Mouse (Mus musculus) embryo, embryonic 10 days (tissue): Measurements from ENCODE around the gene Col19a1.
"Not testable (repeated sequence)": the region's sequence is repeated elsewhere in the genome, so short reads cannot be mapped to it uniquely, and the experiment has no call there.

Experiments used
- DNase-seq: peaks from one replicate; pipeline ENCODE4 v3.0.0-alpha.2; 2015; ENCODE audit warnings: low spot score

The Col19a1 gene

GRCm38 (mm10) chr1:24587141-24587541, at the start of gene Col19a1:
Gene Col19a1 (minus strand): TSS chr1:24587472.
- DNase-seq: peak; percentile 49

DNA sequence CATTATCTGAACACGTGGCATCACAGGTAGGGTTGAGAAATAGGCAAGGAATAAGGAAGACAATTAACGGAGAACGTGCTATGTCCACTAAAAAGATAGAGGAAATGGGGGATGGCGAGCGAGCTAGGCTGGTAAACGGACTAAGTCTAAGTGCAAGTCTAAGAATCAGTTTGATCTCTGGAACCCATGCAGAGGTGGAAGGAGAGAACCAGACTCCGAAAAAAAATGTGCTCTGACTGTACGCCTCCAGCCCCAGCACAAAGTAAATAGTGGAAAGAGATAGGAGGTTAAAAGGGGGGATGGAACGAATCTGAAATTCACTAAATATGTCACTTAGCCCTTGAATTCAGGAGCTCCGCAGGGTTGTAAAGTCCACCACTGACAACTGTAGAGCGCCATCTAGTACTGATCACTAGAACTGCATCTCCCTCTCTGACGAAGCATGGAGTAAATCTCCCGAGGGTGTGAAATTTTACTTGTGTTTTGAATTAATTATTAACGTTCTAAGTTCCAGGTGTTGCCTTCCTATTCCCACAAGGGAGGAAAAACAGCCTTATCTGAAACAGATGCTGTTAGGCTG, 46.4 kb upstream of the Col19a1 start:
- DNase-seq: peak; percentile 73

- DNase-seq: not testable (repeated sequence)
These were observed 25.3 kb upstream of the Col19a1 start for GRCm38 (mm10) chr1:24612556-24612955.

DNA sequence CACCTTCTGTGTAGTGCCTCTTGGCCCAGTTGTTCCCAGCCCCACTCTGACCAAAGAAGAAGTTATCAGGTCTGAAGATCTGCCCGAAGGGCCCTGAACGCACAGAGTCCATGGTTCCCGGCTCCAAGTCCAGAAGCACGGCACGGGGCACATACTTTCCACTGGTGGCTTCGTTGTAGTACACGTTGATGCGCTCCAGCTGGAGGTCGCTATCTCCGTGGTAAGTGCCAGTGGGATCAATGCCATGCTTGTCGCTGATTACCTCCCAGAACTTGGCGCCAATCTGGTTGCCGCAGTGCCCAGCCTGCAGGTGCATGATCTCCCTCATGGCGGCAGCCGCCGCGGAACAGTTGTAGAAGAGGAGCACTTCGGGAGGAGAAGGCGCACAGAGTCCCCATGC, 7.8 kb upstream of the Col19a1 start:
- no peak for DNase-seq

- DNase-seq: peak; percentile 52
These were observed 717 bp downstream of the Col19a1 start for GRCm38 (mm10) chr1:24586370-24587140.

- DNase-seq: no peak
These were observed 14.7 kb downstream of the Col19a1 start for GRCm38 (mm10) chr1:24572602-24573001.

DNA sequence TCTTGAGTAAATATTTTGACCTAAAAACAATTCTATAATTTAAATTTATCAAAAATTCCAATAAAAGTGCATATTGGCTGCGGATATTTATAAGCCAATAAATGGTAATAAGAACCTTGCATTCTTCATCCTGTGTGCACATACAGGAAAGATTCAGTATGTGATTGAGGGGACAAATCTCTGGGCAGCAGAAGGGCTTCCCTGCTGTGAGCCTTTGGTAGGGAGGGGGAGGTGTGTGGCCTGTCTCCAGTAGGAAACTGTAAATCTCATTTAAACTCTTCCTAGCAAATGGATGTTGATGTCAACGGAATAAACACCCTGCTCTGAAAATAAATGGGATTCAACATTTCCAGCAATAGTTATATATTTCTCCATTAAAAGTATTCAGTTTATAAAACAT, 23.2 kb downstream of the Col19a1 start:
- DNase-seq: no peak

DNA sequence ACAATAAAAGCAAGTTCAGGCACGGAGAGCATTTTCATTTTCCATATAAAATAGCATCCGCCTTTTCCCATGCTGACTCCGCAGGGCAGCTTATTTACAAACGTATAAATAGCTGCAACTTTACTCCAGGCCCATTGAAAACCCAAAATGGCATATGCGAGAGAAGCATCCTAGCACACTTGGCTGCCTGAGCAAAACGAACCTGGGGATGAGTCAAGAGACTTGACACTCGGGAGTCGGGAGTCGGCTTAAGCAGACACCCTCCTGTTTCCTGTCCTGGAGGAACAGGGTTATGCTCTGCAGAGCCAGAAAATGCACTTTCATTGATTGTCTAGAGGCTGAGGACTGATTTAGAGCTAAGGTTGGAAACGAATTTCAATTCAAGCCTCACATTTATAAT, 29.3 kb downstream of the Col19a1 start:
- DNase-seq: no peak

GRCm38 (mm10) chr1:24553462-24553861, 33.8 kb downstream of the Col19a1 start:
- DNase-seq: peak; percentile 27

DNA sequence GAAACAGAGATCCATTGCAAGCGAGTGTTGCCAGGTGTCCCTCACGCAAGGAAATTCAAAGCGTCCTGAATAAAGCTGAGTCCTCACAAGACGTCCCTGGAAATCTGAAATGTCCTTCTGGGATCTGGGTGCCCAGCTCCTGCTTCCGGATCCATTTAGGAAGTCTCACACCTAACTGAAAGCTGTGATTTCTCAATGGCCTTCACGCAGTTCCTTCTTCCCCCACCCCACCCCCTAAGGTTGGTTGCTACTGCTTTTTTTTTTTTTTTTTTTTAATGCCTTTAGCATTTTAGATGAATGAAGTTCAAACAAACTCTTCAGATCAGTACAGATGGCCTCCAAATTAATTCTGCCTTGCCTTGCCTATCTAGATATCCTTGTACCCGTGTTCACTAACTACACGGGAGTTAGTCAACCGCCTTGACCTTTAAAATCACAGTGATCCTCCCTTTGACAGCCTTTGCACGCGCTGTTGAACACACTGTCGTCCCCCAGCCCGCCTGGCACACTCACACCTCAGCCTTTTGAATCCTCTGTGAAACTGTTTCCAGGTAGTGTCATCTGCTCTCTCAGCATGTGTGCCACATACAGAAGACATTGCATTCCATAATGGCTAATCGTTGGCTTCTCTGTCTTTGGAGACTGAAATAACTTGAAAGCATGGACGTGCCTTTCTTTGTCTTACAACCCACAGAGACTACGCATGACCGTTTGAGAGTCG, 36.6 kb downstream of the Col19a1 start:
- no peak for DNase-seq

GRCm38 (mm10) chr1:24550031-24550430, 37.2 kb downstream of the Col19a1 start:
- DNase-seq: no peak

DNA sequence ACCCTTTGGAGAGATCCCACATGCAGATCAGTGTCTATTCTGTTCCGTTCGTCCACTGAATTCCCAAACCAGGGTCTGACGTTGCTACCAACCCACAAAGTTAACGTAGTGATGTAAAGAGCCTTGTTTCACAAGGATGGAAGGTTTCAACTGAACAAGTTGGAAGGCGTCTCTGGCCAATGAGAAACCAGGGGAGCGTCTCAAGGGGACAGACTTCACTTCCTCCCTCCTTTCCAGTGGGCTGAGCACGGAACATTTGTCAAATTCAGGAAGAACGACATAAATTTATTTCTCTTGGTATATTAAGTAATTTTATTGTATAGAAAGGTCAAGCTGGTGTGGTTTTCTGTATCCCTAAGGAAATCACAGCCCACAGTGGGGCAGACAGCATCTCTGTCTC, 38.2 kb downstream of the Col19a1 start:
- DNase-seq: no peak

DNA sequence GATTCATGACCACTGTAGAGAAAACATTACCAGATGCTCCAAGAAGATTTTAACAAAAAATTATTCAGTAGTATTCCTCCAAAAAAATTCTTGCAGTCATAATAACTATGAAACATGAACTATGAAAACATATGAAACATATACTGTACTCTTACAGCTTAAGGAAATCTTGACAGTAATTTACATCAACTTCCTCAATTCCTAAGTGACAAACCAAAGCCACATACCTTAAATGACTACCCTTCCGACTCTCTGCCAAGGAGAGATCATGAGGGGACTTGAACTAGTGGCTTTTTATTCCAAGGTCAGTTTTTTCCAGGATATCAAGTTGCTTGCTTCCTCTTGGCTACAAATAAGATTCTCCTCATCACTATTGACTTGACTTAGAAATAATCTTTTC, 39.7 kb downstream of the Col19a1 start:
- no peak for DNase-seq

GRCm38 (mm10) chr1:24539852-24540251, 47.4 kb downstream of the Col19a1 start:
- no peak for DNase-seq

- no peak for DNase-seq
These were observed 60.1 kb downstream of the Col19a1 start for GRCm38 (mm10) chr1:24527194-24527593.

GRCm38 (mm10) chr1:24517462-24517861, 69.8 kb downstream of the Col19a1 start:
- no peak for DNase-seq

DNA sequence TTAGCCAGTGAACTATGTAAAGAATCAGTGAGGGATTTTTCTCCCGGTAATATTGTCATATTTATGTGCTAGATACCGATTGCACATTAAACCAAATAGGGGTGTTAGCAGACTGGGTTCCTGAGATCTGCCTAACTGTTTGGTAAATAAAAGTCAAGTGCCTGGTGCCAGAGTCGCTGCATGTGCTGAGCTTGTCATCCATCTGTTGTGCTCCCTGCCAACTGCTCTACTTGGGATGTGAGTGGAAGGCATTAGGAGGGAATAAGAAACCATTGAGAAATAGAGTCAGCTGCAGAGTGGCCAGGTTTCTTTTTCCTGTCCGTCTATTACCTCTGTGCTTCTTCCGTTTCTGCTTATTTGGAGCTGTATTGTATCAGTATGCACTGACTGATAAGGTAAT, 71.9 kb downstream of the Col19a1 start:
- no peak for DNase-seq

DNA sequence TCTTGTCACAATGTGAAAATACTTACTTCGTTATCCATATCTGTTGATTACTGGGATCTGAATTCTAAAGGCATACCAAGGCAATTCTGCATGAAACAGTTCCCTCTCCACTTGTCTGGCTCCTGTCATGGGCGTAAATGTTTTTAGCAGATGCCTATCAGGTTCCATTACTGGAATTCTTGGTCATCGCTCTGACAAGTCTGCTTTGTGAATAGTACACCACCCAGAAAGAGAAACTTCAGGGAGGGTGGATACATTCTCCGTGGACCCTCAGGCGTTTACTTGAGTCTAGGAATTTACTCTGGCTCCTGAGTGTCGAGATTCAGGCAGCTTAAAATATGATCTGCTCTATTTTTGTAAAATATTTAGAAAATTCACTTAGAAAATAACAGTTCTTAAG, 75.7 kb downstream of the Col19a1 start:
- DNase-seq: peak; percentile 29

DNA sequence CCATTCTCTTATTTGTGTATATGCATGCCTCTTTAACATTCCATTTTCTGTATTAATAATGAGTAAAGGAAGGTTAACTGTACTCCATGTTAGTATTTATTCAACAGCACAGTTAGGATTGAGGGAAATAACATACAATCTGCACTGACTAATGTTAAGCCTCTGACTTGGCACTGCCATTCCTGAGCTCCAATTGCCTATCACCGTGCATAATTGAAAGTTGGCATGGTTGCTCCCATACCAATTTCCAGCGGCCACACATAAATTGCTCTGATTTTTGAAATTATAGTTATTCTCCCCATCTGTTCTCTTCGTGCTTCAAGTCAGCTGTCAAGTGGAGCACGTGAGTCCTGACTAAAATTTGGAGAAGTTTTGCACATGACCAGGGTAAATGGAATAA, 91.9 kb downstream of the Col19a1 start:
- no peak for DNase-seq

DNA sequence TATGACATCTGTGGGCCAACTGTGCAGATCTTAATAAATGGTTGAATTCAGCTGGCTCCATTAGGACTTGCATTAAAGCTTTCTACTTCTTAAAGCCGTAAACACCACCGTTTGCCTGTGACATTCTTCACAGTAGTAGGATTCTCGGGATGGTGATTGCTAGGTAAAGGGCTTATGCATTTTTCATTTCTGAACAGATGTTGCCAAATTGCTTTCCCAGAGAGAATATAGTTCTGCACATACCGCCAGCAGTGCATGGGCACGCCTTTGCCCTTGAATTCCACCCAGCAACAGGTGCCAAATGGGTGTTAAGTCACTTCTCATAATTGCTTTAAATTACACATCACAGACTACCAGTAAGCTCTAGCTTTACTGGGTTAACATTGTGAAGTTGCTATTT, 103.1 kb downstream of the Col19a1 start:
- no peak for DNase-seq

GRCm38 (mm10) chr1:24471096-24471710, 116.1 kb downstream of the Col19a1 start:
- no peak for DNase-seq

- no peak for DNase-seq
These were observed 116.6 kb downstream of the Col19a1 start for GRCm38 (mm10) chr1:24470633-24471032.
